ENCODE assay signal across 9 mouse cellular contexts in the genomic region with DNA sequence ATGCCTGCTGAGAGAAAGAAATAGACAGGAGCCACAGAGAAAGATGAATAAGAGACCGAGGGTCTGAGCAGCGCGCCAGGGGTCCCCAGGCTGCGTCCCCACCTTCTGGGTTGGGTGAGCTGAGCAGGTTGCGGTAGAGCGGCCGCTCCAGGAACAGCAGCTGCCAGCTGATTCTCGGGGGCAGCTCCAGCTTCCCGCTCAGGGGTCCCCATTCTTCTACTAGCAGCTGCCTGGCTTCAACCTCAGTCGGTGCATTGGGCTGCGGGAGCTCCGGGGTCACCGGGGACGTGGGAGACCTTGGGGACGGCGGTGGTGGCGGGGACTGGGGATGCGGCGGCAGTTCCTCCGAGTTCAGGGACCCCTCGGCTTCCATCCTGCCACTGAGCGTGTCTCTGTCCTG. TPM values are rescaled to one million over a fixed set of nuclear protein-coding genes. Genes with fewer than 3 reads are reported as not detected.
DNase-seq lines count a peak whose midpoint lies in the region; ATAC-seq and TF ChIP-seq lines count a peak whose summit lies in the region.
"Had no signal": no experiment of that assay in that cellular context is flagged by ENCODE, and none has a peak within 500 bp of the region (broad histone marks: within the 10 kb centered on the region; RNA-seq: fewer than 3 reads in every experiment).

No protein-coding gene starts in this region.

- H3K27me3 ChIP-seq in heart, embryonic 14.5 days (ENCODE audit: control insufficient read depth, insufficient read depth, low read length) = peaks cover 54% of the 10 kb centered on the region
- peaks cover 50% of the 10 kb centered on the region for H3K27me3 ChIP-seq in hindbrain, embryonic 10.5 days (ENCODE audit: insufficient read depth, poor library complexity, severe bottlenecking)

- 2% methylated on average over 22 of the region's 22 CpGs for WGBS in heart, embryonic 14.5 days
- WGBS in hindbrain, embryonic 10.5 days = 4% methylated on average over 22 of the region's 22 CpGs

- peak overlapping the region; percentile 54 for H3K4me2 ChIP-seq in heart, embryonic 14.5 days (ENCODE audit: low read length)

- H3K4me1 ChIP-seq in heart, embryonic 14.5 days (ENCODE audit: control insufficient read depth in 2 of 2, insufficient read depth in 2 of 2, low read length in 2 of 2) = peaks cover 0 to 5% of the 10 kb centered on the region in 2 experiments; a peak in 2 of 4 replicates
- peaks cover 2 to 20% of the 10 kb centered on the region in 2 experiments; a peak in 2 of 4 replicates for H3K4me1 ChIP-seq in ES-E14 (ENCODE audit: control insufficient read depth in 2 of 2, insufficient read depth in 2 of 2, low read length in 2 of 2, poor library complexity in 1 of 2)
- peaks cover 43% of the 10 kb centered on the region for H3K4me1 ChIP-seq in hindbrain, embryonic 10.5 days (replicated peaks)

- H3K36me3 ChIP-seq in heart, embryonic 14.5 days (ENCODE audit: control insufficient read depth, insufficient read depth, low read length) = no peaks in the 10 kb centered on the region
- H3K36me3 ChIP-seq in ES-E14 (ENCODE audit: control insufficient read depth, insufficient read depth, low read length, poor library complexity, severe bottlenecking) = no peaks in the 10 kb centered on the region
- no peaks in the 10 kb centered on the region for H3K36me3 ChIP-seq in hindbrain, embryonic 10.5 days

- no peak overlapping the region for H3K27ac ChIP-seq in heart, embryonic 14.5 days (replicated peaks in 1 of 2; ENCODE audit: control insufficient read depth in 1 of 2, insufficient read depth in 1 of 2, low read depth in 2 of 2, low read length in 2 of 2)
- no peak overlapping the region for H3K27ac ChIP-seq in ES-E14 (ENCODE audit: insufficient read depth, low read depth, low read length, poor library complexity, severe bottlenecking)
- H3K27ac ChIP-seq in hindbrain, embryonic 10.5 days = 0 out of 2 replicates have a peak overlapping the region, but pooled peaks have one; percentile 23

- intact Hi-C loops in heart, postnatal 36 days (cut with DNase I) = no loop called here

- no peak for ATAC-seq in heart, embryonic 14.5 days (ENCODE audit: insufficient number of reproducible peaks, insufficient read depth, low FRiP score, low read depth)

- peak overlapping the region in 1 of 2 experiments; percentile 22; a peak in 2 of 4 replicates for H3K4me3 ChIP-seq in heart, embryonic 14.5 days (ENCODE audit: control insufficient read depth in 1 of 2, insufficient read depth in 1 of 2, low read depth in 1 of 2, low read length in 2 of 2)
- H3K4me3 ChIP-seq in ES-E14 (ENCODE audit: insufficient read depth in 1 of 2, low read depth in 1 of 2, low read length in 2 of 2, poor library complexity in 1 of 2, severe bottlenecking in 1 of 2) = peak overlapping the region; percentile 63 to 64
- peak overlapping the region; percentile 51 for H3K4me3 ChIP-seq in hindbrain, embryonic 10.5 days

- H3K9me3 ChIP-seq in heart, embryonic 14.5 days (ENCODE audit: control insufficient read depth, low read length) = no peaks in the 10 kb centered on the region
- H3K9me3 ChIP-seq in ES-E14 (ENCODE audit: control insufficient read depth, insufficient read depth, low read depth, low read length) = no peaks in the 10 kb centered on the region
- H3K9me3 ChIP-seq in hindbrain, embryonic 10.5 days = no peaks in the 10 kb centered on the region

- H3K9ac ChIP-seq in heart, embryonic 14.5 days (ENCODE audit: low read length) = peak overlapping the region; percentile 5; the same call in 1 of the 2 replicates
- no peak overlapping the region for H3K9ac ChIP-seq in ES-E14 (ENCODE audit: insufficient read depth, low read depth, low read length, poor library complexity, severe bottlenecking)

- in situ Hi-C loops in ES-E14 (cut with MboI; ENCODE audit: low sequenced_read_pairs in 2 of 2, unreplicated experiment in 2 of 2) = no loop called here

- DNase-seq in heart, postnatal 36 days = no peak
- DNase-seq in ES-E14 (ENCODE audit: low read depth, low spot score) (no peak), adipocyte (ENCODE audit: low spot score) (no peak)
- peak; percentile 27 for DNase-seq in hindbrain, embryonic 10.5 days (ENCODE audit: low spot score)
- DNase-seq in mesoderm, embryonic 11.5 days (ENCODE audit: low read depth, low spot score) = peak; percentile 31
- no peak for DNase-seq in urinary bladder, postnatal 14 days (ENCODE audit: low spot score)
- DNase-seq in urinary bladder, adult 18-20 months (ENCODE audit: low spot score in 2 of 2) = no peak
- DNase-seq: heart, adult 11 months had no signal

TF ChIP-seq in ES-E14, 5 proteins besides CTCF, POLR2A, EP300 and RAD21:
- TF ChIP-seq HCFC1 (IDR thresholded peaks at IDR 0.05; ENCODE audit: borderline replicate concordance, insufficient read depth, low read length) (no peak), MAFK (IDR thresholded peaks at IDR 0.05; ENCODE audit: insufficient read depth, low read depth, low read length) (no peak), ZNF384 (IDR thresholded peaks at IDR 0.05; ENCODE audit: low read depth, low read length) (no peak), ZC3H11A (IDR thresholded peaks at IDR 0.05; ENCODE audit: borderline replicate concordance, low read depth, low read length) (no peak), CHD2 (IDR thresholded peaks at IDR 0.05; ENCODE audit: low read depth, low read length) (no peak)

RNA-seq across cellular contexts. Expression of gene Nccrp1, which starts 0.4 kb away (rescaled TPM):
- polyA plus RNA-seq in heart, embryonic 14.5 days (2014; fragmentation: Nextera tagmentation; extraction: Ambion mirVana) = not detected in 2 replicates
- not detected for total RNA-seq in heart, postnatal 36 days (2021)
- 0.18 and 0.32 TPM in 2 replicates for total RNA-seq in ES-E14 (2012; rRNA removed)
- 0.10 TPM in 1 of 2 replicates, not detected in the other for polyA plus RNA-seq in hindbrain, embryonic 10.5 days (2016; fragmentation: Nextera tagmentation; extraction: Ambion mirVana)

RNA-seq across cellular contexts. Expression of gene Sycn, which starts 6.0 kb away (rescaled TPM):
- not detected in 2 replicates for polyA plus RNA-seq in heart, embryonic 14.5 days (2014; fragmentation: Nextera tagmentation; extraction: Ambion mirVana)
- not detected for total RNA-seq in heart, postnatal 36 days (2021)
- not detected in 2 replicates for total RNA-seq in ES-E14 (2012; rRNA removed)
- polyA plus RNA-seq in hindbrain, embryonic 10.5 days (2016; fragmentation: Nextera tagmentation; extraction: Ambion mirVana) = not detected in 2 replicates

RNA-seq across cellular contexts. Expression of gene Ifnl3, which starts 24.0 kb away (rescaled TPM):
- polyA plus RNA-seq in heart, embryonic 14.5 days (2014; fragmentation: Nextera tagmentation; extraction: Ambion mirVana) = not detected in 2 replicates
- total RNA-seq in heart, postnatal 36 days (2021) = not detected
- not detected in 2 replicates for total RNA-seq in ES-E14 (2012; rRNA removed)
- not detected in 2 replicates for polyA plus RNA-seq in hindbrain, embryonic 10.5 days (2016; fragmentation: Nextera tagmentation; extraction: Ambion mirVana)

RNA-seq across cellular contexts. Expression of gene Ifnl2, which starts 36.4 kb away (rescaled TPM):
- not detected in 2 replicates for polyA plus RNA-seq in heart, embryonic 14.5 days (2014; fragmentation: Nextera tagmentation; extraction: Ambion mirVana)
- total RNA-seq in heart, postnatal 36 days (2021) = not detected
- not detected in 2 replicates for total RNA-seq in ES-E14 (2012; rRNA removed)
- polyA plus RNA-seq in hindbrain, embryonic 10.5 days (2016; fragmentation: Nextera tagmentation; extraction: Ambion mirVana) = not detected in 2 replicates

RNA-seq across cellular contexts. Expression of gene Samd4b, which starts 51.3 kb away (rescaled TPM):
- polyA plus RNA-seq in heart, embryonic 14.5 days (2014; fragmentation: Nextera tagmentation; extraction: Ambion mirVana) = 23.5 and 25.2 TPM in 2 replicates
- total RNA-seq in heart, postnatal 36 days (2021) = 10 to 100 TPM; 20.5 to 24.5 TPM
- total RNA-seq in ES-E14 (2012; rRNA removed) = 26.9 and 30.3 TPM in 2 replicates
- polyA plus RNA-seq in hindbrain, embryonic 10.5 days (2016; fragmentation: Nextera tagmentation; extraction: Ambion mirVana) = 34.0 and 44.0 TPM in 2 replicates

Comparison
In these comparisons a context has a peak if more than half of its experiments do, and no peak if none do; other contexts are left out.
1. DNase-seq: peak in hindbrain, embryonic 10.5 days (single experiment) and mesoderm, embryonic 11.5 days (single experiment); none in heart, postnatal 36 days (0 of 2), ES-E14 (single experiment), adipocyte (single experiment), urinary bladder, postnatal 14 days (single experiment) and urinary bladder, adult 18-20 months (0 of 2).